Mouse (Mus musculus) hindbrain, embryonic 14.5 days (tissue): ENCODE results near the gene R3hdm2. TPM values are rescaled to one million over a fixed set of nuclear protein-coding genes. Genes with fewer than 3 reads are reported as not detected.
A peak's percentile ranks its signal among the peaks of the same experiment; 100 is the strongest.

ENCODE experiments used
- ATAC-seq: fragments of 200-750 bp; cut with Nextera tagmentation; 2 replicates; pipeline ENCODE4 v1.8.0; 2017; ENCODE audit warnings: moderate number of reproducible peaks, mild to moderate bottlenecking, moderate TSS enrichment, moderate library complexity; ENCODE audit not compliant: low FRiP score
- DNase-seq: peaks from one replicate; pipeline ENCODE4 v3.0.0-alpha.2; 2015; ENCODE audit warnings: low spot score
- H3K27ac ChIP-seq: fragments of 300-500 bp; sonication (generic); 2 replicates; pipeline ENCODE4 v1.5.1; 2014; ENCODE audit warnings: mild to moderate bottlenecking, moderate library complexity
- H3K27me3 ChIP-seq: fragments of 300-500 bp; sonication (generic); 2 replicates; pipeline ENCODE4 v1.6.1; 2014; ENCODE audit warnings: mild to moderate bottlenecking, low read length, mixed read lengths; ENCODE audit not compliant: control insufficient read depth, insufficient read depth
- H3K36me3 ChIP-seq: fragments of 300-500 bp; sonication (generic); replicated peaks from 2 replicates; pipeline ENCODE4 v1.6.1; 2014; ENCODE audit not compliant: control insufficient read depth, insufficient read depth
- H3K4me1 ChIP-seq: fragments of 300-500 bp; sonication (generic); replicated peaks from 2 replicates; pipeline ENCODE4 v1.6.1; 2014; ENCODE audit warnings: antibody characterized with exemption, low read length, mixed read lengths; ENCODE audit not compliant: control insufficient read depth, insufficient read depth
- H3K4me2 ChIP-seq: fragments of 300-500 bp; sonication (generic); replicated peaks from 2 replicates; pipeline ENCODE4 v1.6.1; 2014; ENCODE audit warnings: mild to moderate bottlenecking, moderate library complexity
- H3K4me3 ChIP-seq: fragments of 300-500 bp; sonication (generic); replicated peaks from 2 replicates; pipeline ENCODE4 v1.5.1; 2014; ENCODE audit warnings: mild to moderate bottlenecking, low read length
- H3K9ac ChIP-seq: fragments of 300-500 bp; sonication (generic); 2 replicates; pipeline ENCODE4 v1.6.1; 2014
- H3K9me3 ChIP-seq: fragments of 300-500 bp; sonication (generic); 2 replicates; pipeline ENCODE4 v1.6.1; 2016; ENCODE audit warnings: low read length; ENCODE audit not compliant: control insufficient read depth
- WGBS: fragments of 180-500 bp; shearing (Covaris S2); extraction: QIAGEN DNeasy Blood & Tissue Kit; methylation state at CpG from one replicate; pipeline ENCODE4 v1.1.7; 2014; 5-methylcytosine and 5-hydroxymethylcytosine counted together
- polyA plus RNA-seq: library from polyadenylated mRNA; unstranded; fragments of >200 nt; fragmentation: Nextera tagmentation; extraction: Ambion mirVana; gene quantifications from 2 replicates; pipeline ENCODE4 v1.2.1, GENCODE M21; 2014

The R3hdm2 gene
- polyA plus RNA-seq, 1 experiment from 2014 or later: 32.3 TPM

- Histone ChIP-seq H3K4me1 (peaks cover 28% of the 10 kb centered on the region; the same call in 1 of the 2 replicates), H3K27me3 (peaks cover 10% of the 10 kb centered on the region; the same call in 1 of the 2 replicates), H3K9me3 (no peaks in the 10 kb centered on the region), H3K27ac (0 out of 2 replicates have a peak overlapping the region, but pooled peaks have one; percentile 36), H3K4me2 (no peak overlapping the region), H3K4me3 (no peak overlapping the region), H3K9ac (no peak overlapping the region), H3K36me3 (peaks cover 50% of the 10 kb centered on the region)
- DNase-seq (peak; percentile 84), ATAC-seq (peak; percentile 24; the same call in 1 of the 2 replicates)
- 27% methylated on average over 7 of the region's 7 CpGs for WGBS
These were observed 157.9 kb downstream of the R3hdm2 start for GRCm38 (mm10) chr10:127537854-127538583.

DNA sequence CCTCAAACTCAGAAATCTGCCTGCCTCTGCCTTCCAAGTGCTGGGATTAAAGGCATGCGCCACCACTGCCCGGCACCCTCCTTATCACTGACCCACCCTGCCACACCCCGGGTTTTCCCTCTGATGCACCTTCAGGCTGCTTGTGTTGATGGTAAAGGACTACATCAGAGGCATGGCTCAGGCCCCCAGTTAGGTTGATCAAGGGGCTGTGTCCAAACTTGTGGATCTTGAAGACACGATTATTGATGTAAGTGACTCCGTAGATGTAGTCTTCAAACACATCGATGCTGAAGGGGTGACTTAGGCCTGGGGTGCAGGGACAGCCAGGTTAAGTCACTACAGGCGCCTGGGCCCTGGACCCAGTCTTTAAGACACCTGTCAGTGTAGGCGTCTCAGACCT lies 161.4 kb downstream of the R3hdm2 start:
- peaks cover 85% of the 10 kb centered on the region for H3K36me3 ChIP-seq
- H3K27me3 ChIP-seq: no peaks in the 10 kb centered on the region
- ATAC-seq (no peak), DNase-seq (no peak)
- 93% methylated on average over 8 of the region's 8 CpGs for WGBS
- H3K9ac ChIP-seq: no peak overlapping the region
- no peak overlapping the region for H3K27ac ChIP-seq
- H3K4me3 ChIP-seq: no peak overlapping the region
- no peaks in the 10 kb centered on the region for H3K9me3 ChIP-seq
- peaks cover 7% of the 10 kb centered on the region; the same call in 1 of the 2 replicates for H3K4me1 ChIP-seq
- no peak overlapping the region for H3K4me2 ChIP-seq

GRCm38 (mm10) chr10:127542084-127542483 lies 162.0 kb downstream of the R3hdm2 start:
- Histone ChIP-seq H3K4me3 (no peak overlapping the region), H3K4me1 (peaks cover 4% of the 10 kb centered on the region; the same call in 1 of the 2 replicates), H3K9me3 (no peaks in the 10 kb centered on the region), H3K4me2 (no peak overlapping the region), H3K9ac (no peak overlapping the region), H3K36me3 (peaks cover 90% of the 10 kb centered on the region), H3K27me3 (no peaks in the 10 kb centered on the region), H3K27ac (peak overlapping the region; percentile 47; the same call in 1 of the 2 replicates)
- DNase-seq: no peak
- 55% methylated on average over 13 of the region's 13 CpGs for WGBS
- no peak for ATAC-seq

- peaks cover 1% of the 10 kb centered on the region; the same call in 1 of the 2 replicates for H3K4me1 ChIP-seq
- H3K9ac ChIP-seq: no peak overlapping the region
- H3K36me3 ChIP-seq: peaks cover 97% of the 10 kb centered on the region
- 29% methylated on average over 6 of the region's 6 CpGs for WGBS
- H3K27me3 ChIP-seq: no peaks in the 10 kb centered on the region
- no peak for ATAC-seq
- H3K4me3 ChIP-seq: no peak overlapping the region
- no peak for DNase-seq
- peak overlapping the region; percentile 47 for H3K27ac ChIP-seq
- H3K9me3 ChIP-seq: no peaks in the 10 kb centered on the region
- no peak overlapping the region for H3K4me2 ChIP-seq
These were observed 162.6 kb downstream of the R3hdm2 start for GRCm38 (mm10) chr10:127542720-127543119.

- WGBS: 74% methylated on average over 3 of the region's 3 CpGs
- DNase-seq (no peak), ATAC-seq (no peak)
- Histone ChIP-seq H3K9ac (no peak overlapping the region), H3K4me2 (no peak overlapping the region), H3K27ac (no peak overlapping the region), H3K36me3 (peaks cover 100% of the 10 kb centered on the region), H3K4me1 (no peaks in the 10 kb centered on the region), H3K4me3 (no peak overlapping the region), H3K9me3 (no peaks in the 10 kb centered on the region), H3K27me3 (no peaks in the 10 kb centered on the region)
These were observed 163.8 kb downstream of the R3hdm2 start for GRCm38 (mm10) chr10:127543916-127544315.

GRCm38 (mm10) chr10:127544375-127544774 lies 164.2 kb downstream of the R3hdm2 start:
- 95% methylated on average over 20 of the region's 20 CpGs for WGBS
- no peak for ATAC-seq
- no peak overlapping the region for H3K4me3 ChIP-seq

GRCm38 (mm10) chr10:127546505-127546904 lies 166.4 kb downstream of the R3hdm2 start:
- Histone ChIP-seq H3K9ac (no peak overlapping the region), H3K36me3 (peaks cover 100% of the 10 kb centered on the region), H3K4me3 (no peak overlapping the region), H3K4me1 (no peaks in the 10 kb centered on the region), H3K27ac (no peak overlapping the region), H3K9me3 (no peaks in the 10 kb centered on the region), H3K27me3 (no peaks in the 10 kb centered on the region), H3K4me2 (no peak overlapping the region)
- no peak for ATAC-seq
- WGBS: 93% methylated on average over 7 of the region's 7 CpGs
- DNase-seq: no peak

More at GRCm38 (mm10) chr10:127544375-127544774, 164.2 kb downstream of the R3hdm2 start:
- no peaks in the 10 kb centered on the region for H3K4me1 ChIP-seq
- no peak overlapping the region for H3K9ac ChIP-seq
- H3K36me3 ChIP-seq: peaks cover 100% of the 10 kb centered on the region
- H3K27me3 ChIP-seq: no peaks in the 10 kb centered on the region
- no peak overlapping the region for H3K4me2 ChIP-seq
- H3K27ac ChIP-seq: no peak overlapping the region
- no peaks in the 10 kb centered on the region for H3K9me3 ChIP-seq
- no peak for DNase-seq

- Histone ChIP-seq H3K27ac (no peak overlapping the region), H3K27me3 (no peaks in the 10 kb centered on the region), H3K4me1 (no peaks in the 10 kb centered on the region), H3K4me3 (no peak overlapping the region), H3K9ac (no peak overlapping the region), H3K36me3 (peaks cover 100% of the 10 kb centered on the region), H3K9me3 (no peaks in the 10 kb centered on the region), H3K4me2 (no peak overlapping the region)
- WGBS: 93% methylated on average over 15 of the region's 15 CpGs
- no peak for ATAC-seq
- no peak for DNase-seq
These were observed 168.1 kb downstream of the R3hdm2 start for GRCm38 (mm10) chr10:127548236-127548635.
